Mouse (Mus musculus): ENCODE measurements at regions not wholly inside any gene's neighbourhood (a gene's known extent, or its start where the extent isn't known, plus 50 kb on each side); places are given as distances from the start of the nearest gene placed in this dataset.
A peak's percentile ranks its signal among the peaks of the same experiment; 100 is the strongest.

DNA sequence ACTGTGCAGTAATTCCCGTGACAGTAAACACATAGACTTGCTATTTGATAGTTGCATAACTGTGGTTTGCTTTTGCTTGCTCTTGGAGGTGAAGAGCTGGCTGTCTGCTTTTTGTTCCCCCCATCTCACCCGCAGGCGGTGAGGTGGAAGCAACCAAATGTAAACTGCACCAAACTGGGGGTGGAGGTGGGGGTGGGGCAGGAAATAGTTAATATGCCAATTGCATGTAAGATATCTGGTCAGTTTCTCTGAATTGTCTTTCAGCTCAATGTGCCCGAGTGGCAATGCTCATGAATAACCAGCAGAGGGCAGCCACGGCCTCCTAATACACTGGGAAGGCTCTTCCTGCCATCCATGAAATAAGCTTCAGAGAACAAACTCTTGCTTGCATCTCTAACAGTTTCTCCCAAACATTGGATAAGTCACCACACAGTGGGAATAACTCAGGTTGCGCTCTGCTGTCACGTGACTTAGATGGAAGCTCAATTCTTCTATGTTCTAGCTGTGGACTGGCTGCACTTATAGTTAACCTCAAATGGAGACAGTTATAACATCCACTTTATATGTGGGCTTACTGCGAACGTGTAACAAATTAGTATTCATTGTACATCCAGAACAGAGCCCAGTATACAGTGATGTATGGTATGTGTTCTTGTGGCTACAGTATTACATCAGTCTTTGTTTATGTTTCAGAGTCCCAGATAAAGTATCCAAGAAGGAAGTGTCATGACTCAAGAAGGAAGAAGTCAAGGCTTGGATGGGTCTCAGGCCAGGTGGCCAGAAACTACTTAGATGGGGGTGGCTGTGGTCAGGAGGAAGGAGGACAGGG, 62.0 kb upstream of the Egflam start:
- DNase-seq, result peak; percentile 58

DNA sequence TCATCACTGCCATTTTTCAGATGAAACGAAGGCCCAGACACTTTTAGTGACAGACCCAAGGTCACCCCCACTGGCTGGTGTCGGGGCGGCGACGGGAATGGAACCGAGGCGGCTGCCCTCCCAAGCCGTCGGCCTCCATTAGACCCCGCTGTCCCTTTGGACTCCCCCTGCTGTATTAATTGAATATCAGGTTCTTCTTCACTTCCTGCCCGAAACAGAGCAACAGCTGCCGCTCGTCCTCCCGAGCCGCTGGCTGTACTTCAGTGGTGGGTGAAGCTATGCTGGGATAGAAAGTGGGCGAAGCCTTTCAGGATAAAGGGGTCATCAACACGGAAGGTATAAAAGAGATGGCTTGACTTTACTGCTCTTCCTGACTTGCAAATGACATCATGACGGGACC, 64.4 kb upstream of the Egflam start:
- no peak for DNase-seq

DNA sequence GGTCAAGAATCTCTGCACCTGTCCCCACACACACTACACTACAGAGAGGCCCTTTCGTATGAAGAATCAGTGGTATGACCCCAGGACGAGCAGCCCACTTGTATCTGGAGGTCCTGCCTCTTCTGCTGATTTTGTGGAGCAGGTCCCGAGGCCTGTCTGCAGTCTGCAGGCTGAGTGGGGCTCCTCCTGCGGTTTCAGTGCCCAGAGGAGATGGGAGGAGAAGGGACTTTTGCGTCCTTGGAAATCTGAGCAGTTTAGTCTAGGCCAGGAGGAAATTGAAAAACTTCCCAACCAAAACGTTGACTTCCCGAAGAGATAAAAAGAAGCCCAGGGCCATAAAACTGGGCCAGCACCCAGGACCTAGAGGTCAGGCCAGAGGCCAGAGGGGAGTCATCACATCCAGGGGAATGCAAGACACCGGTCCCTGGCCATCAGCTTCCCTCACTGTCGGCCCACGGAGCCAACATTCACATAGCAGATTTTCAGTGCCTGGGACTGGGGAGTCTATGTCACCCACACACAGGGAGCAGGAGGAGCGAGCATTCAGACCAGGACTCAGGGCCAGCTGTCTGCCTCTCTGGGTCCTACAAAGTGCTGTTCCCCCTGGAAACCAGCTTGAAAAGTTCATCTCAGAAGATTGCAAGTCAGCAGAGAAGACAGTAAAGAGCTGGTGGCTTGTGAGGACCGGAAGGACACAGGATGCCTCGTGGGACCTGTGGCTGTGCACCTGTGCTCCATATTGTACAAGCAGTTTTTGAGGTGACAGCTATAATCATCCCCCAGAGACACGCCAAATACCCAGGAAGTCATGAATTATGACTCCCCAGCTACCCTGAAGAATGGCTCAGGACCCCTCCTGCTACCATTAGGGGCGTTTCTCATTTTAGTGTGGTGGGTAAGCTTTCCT, 65.5 kb upstream of the Egflam start:
- no peak for DNase-seq

DNA sequence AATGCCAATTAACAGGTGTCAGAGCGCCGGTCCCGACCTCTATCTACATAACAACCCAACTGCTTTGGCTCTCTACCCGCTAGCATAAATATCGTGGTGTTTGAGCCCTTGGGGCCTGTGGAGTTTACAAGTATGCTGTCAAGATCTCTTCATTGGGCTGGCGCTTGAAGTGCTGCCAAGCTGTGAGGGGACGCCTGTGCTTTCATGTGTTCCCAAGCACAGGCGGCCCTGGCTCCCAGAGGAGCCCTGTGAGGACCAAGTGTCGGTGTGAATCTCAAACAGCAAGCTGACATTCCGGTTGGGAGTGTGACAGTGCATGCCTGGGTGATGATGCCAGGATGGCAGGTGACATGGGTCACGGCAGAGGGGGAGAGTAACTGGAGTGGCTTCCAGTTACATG, 82.0 kb upstream of the Egflam start:
- no peak for DNase-seq

DNA sequence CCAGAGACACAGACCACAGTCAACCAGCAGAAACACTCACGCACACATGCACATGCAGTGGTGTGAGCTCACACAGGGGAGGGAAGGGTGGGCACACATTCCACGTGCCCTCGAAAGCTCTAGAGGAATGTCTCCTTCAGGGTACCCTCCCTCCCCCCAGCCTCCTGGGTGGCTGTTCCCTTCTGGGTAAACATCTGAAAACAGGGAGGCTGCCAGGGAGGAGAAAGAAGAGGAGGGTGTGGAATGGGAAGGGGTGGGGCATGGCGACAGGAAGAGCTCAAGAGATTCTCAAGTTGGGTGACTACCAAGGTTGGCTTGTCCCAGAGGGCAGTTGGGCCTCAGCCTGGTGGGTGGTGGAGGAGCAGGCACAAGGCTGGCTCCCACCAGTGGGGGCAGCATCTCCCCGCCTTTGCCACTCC, 82.6 kb upstream of the Egflam start:
- DNase-seq, result no peak

DNA sequence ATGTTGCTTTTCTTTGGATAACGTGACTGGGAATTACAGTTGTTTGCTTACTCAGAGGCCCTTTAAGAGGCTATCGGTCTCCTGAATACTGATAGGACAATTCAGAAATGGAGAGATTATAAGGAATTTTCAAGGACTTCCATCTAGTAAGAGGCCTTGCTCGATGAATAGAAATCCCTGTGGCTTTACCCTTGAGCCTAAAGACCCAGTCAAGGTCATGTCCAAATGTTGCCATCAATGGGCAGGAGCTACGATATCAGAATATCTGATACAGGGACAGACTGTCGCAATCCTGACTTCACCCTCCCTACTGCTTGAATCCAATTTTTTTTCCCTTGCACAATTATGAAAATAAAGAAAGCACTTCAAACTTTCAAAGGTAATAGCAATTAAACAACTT, 85.5 kb upstream of the Egflam start:
- no peak for DNase-seq

DNA sequence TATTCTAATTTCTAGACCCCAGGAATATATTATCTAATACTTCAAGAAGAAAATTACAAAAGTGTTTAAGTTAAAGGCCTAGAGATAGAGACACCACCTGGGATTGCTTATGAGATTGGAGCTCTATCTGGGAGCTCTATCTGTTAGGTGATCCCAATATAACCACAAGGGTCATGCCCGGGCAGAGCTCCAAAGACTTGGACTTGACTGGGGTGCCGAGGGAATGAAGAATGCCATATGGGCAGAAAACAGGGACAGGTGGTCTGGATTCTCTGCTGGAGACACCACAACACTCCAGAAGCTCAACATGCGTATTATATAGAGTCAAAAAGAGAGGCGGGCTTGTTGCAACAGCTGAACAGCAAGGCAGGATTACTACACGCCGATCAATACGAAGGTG, 92.9 kb upstream of the Egflam start:
- no peak for DNase-seq

DNA sequence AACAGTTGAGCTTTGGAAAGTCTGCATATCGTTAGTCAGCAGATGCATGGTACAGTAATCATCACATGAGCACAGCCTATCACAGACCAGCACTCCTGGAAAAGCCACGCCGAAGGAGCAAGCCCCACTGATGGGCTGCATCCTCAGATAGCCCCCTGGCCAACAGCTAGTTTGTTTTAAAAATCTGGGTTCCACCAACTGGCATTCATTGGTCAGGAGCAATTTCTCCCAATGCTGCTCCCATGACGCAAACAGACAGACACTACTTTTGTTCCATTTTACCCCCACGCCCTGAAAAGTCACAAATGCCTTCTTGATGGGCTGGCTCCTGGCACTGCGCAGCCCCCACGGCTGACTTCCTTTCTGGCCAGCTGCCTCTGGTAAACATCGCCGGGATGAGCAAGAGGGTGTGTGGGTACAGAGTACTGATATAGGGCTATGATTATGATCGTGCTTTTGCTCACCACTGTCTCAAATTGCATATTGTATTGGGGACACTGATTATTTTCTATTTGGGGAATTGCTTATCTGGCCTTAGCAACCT, 95.0 kb upstream of the Egflam start:
- no peak for DNase-seq

DNA sequence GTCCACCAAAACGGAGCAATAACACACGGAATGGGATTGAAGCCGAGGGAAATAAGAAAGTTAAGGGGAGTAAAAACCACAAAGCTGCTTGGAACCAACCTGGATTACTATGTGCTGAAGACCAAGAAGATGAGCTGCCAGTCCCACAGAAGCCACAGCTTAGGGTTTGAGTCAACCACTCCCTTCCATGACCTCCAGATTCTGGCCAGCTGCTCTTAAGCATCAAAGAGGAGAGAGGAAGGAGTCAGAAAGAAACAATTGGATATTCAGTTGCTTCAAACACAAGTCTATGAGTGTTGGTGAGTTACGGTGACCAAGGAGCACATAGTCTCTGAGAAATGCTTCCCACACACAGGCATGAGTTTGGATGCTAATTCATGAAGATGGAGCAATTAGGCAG, 99.7 kb upstream of the Egflam start:
- no peak for DNase-seq

DNA sequence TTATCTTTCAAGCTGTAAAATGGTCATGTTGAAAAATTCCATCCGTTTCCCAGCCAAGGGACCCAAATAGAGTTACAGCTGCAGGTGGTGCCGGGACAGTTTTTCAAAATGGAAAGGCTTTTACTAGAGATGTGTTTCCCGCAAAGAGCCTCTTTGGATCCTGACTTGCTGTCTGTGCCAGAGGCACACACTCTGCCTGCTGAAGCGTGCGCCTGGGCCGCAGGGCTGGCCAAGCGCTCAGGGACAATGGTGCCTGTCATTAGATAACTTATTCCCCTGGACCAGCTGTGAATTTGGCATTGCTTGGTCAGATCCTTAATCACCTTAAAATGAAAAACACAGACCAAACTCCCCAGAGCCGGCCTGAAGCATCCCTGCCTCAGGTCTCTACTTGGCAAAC, 110.3 kb upstream of the Egflam start:
- no peak for DNase-seq

DNA sequence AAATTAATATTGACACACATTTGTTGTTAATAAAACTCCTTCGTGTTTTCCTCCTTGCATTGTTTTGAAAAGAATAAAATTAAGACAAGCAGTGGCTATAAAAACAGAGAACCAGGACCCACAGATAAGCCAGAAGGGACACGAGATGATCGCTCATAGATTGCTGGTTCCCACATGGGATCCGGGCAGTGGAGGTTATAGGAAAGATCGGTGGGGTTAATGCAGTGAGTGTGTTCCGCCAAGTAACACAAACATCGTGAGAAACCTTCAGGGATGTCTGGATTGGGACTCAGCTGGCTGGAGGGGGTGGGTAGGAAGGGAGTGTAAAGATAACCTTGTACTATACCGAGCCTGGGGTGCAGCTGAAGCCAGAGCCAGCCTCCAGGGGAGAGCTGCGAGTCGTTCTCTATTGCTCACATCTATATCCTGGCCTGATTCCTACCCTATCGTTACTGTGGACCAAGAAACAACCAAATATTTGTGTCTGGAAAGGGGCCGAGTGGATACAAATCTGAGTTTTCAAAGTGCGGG, 116.6 kb upstream of the Egflam start:
- no peak for DNase-seq

DNA sequence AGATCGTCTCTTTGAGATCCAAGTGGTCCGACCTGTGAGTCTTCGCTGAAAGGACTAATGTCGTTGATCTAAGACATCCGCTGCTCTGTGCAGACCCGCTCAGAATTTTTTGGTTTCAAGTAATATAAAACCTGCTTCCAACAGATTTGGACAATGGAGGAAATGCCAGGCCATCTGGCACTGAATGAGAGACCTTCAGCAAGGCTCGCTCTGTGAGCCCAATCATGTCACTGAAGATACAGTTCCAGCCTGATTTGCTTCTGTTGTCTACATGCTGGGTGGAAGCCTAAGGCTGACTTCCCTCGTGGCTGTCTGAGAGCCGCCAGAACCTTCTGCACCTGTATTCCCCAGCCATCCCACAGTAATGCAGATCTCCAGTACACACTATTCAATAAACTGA, 123.4 kb upstream of the Egflam start:
- DNase-seq, result no peak

DNA sequence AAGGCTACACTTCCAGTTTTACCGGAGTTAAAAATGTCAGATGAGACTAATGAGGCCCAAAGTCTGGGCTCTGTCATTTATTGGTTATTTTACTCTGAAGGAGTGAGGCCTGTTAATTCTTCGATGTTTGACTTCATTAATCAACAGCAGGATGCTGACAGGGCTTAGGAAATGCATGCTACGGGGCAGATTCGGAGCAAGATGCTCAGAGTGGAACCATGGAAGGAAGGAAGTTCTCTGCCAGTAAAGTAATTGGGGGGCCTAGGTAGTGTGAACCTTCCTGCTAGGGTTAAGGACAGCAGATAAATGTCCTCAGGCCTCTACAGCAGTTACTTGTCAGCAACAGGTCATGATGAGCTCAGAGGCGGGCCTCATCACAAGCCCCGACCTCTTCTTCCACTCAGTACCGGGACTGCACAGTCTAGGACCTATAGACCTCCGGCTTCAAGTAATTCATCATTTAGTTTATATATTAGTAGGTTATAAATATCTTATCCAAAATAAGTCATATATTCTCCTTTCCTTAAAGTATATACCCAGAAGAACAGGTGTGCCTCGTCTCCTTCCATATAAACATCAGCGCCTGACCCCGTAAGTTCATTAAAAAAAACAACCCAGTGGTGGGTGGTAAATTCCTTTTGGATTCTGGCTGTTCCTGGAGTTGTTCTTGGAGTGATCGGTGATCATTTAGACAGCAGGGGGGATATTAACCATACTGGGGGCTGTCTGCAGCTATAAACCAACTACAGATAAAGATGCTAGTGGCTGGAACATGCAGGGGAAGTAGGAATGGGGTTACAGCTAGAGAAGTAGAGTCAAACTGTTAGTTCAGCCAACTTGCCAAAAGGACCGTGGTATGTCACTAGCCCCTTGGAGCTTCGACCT, 124.9 kb upstream of the Egflam start:
- no peak for DNase-seq

DNA sequence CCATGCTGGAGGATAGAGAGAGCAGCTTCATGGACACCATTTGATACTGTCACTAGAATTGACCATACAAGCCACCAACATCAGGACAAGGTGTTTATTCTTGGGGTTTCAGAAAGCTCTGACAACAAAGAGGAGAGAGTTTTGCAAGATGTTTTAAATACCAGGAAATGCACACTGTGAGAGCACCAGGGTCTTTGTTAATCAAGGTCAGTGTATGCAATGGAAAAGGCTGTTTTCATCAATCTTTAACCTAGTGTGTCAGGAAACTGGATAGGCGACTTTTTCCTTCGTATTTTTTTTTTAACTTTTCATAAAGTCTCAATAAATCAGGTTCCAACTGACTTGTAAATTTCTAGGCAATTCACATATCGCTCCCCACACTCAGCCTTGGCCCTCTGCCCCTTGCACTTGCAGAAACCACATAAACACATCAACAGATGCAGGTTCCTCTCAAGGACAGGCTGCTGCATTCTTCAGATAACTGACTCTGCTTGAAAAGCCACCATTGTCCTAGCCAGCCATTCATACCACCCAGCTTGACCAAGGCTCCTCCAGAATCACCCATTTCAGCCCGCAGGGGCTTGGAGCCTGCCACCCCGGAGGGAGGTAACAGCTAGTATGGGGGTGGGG, 132.9 kb upstream of the Egflam start:
- no peak for DNase-seq

DNA sequence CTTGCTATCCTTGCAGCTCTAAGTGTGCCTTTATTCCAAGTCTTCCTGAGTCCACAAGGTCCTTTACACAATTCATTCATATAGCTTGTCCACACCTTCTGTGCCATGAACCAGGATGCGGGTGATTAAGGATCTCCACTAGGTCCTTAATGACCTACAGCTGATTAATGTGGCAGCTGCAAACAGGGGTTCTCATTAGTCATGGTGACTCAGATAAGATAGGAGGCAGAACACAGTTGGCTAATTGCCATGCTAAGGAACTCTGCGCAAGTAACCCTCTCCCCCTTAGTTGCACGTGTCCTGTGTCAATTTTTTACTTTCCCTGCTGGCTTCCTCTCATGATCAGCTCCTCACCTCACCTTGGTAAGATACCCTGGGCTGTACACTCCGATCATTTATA, 139.7 kb upstream of the Egflam start:
- no peak for DNase-seq

DNA sequence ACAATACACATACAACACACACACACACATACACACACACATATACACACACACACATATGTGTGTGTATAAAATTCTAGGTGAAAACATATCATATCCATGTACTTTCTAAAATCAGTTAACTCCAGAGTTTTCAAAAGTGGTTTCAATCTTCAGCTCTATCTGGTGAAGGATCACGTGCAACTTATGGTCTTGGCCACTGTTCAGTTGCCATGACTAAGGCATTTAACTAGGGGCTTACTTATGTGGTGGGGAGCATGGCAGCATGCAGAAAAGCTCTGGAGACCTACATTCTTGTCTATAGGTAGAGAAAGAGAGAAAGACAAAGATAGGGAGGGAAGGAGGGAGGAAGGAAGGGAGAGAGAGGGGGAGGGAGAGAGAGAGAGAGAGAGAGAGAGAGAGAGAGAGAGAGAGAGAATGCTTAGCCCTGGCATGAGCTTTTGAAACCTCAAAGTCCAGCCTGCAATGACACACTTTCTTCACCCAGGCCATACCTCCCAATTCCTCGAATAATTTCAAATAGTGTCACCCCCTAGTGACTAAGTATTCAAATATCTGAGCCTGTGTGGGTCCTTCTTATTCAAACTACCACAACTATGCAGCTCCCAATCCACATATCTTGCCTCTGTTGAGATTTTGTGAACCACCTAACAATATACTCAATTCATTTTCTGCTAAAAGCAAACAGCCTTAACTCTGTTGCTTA, 155.1 kb upstream of the Egflam start:
- DNase-seq, result no peak

DNA sequence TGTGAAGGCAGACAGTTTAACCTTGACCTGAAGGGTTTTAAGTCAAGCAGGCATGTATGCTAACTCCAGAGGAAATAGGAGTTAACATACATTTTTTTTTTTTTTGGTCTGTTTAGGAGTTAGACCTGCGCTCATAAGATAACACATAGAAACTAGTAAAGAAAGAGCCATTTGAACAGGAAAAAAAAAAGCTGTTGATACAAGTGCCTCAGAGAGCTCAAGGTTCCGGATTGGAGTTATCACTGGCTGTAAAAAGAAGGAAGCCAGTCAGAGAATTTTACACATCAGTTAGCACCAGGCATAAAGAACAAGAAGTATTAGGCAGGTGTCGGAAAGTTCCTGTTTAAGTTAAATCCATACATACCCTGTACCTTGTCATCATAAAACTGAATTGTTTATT, 156.2 kb upstream of the Egflam start:
- no peak for DNase-seq

DNA sequence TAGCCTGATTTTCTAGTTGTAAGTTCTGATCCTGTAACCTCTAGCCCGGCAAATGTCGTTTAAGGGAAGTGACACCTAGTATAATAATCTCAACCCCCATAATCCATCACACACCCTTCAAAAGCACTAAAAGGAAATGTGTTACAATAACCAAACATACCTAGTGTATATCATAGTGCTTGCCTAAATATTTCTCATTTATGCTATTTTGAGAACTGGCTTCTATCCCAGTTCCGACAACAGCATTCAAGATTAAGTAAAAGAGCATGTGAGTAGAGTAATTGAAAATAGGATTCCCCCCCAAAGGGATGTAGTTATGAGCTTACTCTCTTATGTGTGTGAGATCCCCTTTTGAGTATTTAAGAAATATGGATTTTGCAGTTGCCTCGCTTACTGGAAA, 165.1 kb upstream of the Egflam start:
- DNase-seq, result no peak

DNA sequence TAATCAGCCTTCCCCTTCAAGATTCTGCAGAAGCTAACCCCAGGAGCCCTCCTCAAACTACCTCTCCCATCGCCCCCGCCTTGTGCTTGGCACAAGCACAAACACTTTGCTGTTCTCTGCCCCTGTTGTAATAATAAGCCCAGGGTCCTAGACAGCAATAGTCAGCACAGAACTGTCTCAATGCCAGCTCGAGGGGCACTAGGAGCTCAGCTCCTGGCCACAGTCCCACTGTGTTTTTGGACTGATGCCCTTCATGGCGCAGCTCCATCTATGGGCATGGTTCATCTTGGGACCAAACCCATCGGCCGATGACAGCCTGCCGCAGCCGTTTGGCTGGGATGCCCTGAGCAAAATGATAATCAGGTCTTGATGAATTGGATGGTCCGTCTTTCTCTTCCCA, 165.5 kb upstream of the Egflam start:
- no peak for DNase-seq

DNA sequence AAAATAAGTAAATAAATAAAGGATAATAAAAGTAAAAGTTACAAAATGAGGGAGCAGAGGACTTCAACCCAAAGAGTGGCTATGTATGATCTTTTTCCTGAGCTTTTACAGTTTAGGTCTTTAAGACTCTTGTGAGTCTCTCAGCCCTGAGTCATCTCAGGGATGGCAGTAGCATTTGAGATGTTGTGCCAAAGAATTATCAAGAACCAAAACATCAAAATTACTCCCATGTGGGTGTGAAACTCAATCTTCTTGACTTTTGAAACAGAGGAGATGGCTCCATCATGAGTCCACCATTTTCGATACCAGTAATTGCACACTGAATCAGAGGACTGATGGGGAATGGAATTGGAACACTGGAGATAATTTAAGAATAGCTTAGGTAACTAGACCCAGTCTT, 174.0 kb upstream of the Egflam start:
- no peak for DNase-seq

DNA sequence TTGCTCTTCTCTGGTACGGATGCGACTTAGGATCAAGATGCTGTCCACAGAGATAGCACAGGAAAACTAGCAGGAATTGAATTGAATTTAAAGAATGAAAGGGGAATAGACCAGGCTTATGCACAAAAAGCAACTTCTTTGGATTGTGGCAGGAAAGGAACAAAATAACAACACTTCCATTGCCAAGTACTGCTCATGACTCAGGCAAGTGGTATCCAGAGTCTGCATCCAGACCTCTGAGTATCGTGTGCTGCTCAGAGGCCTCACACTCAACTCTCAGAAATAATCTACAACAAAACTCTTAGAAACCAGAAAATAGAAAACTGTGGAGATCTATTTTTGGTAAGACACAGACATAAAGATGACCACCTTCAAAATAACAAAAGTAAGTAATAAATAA, 176.1 kb upstream of the Egflam start:
- no peak for DNase-seq

DNA sequence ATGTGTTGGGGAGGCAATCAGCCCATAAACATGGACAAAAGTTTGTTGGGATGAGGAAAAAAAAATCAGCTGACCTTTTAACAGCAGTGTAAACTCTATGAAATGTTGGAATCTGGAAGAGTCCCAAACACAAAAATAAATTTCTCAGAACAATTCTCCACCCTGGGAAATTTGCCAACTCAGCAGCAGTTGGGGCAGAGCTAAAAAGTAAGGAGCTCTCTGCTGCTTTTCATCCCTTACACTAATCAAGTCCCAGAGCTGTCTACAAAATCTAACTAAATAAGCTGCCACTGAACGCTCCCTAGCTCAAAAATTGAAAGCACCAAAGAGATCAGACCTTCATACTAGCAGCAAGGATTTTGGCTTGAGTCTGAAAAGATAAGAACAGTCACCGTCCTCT, 176.6 kb upstream of the Egflam start:
- DNase-seq, result no peak
